Mouse (Mus musculus): Measurements from ENCODE around the gene Pa2g4. TPM values are rescaled to one million over a fixed set of nuclear protein-coding genes. Genes with fewer than 3 reads are reported as not detected.
"Not testable (repeated sequence)": the region's sequence is repeated elsewhere in the genome, so short reads cannot be mapped to it uniquely, and the experiment has no call there.

Gene Pa2g4
- 162 and 163 TPM in 2 replicates for polyA plus RNA-seq (2014; fragmentation: Nextera tagmentation; extraction: Ambion mirVana)

DNA sequence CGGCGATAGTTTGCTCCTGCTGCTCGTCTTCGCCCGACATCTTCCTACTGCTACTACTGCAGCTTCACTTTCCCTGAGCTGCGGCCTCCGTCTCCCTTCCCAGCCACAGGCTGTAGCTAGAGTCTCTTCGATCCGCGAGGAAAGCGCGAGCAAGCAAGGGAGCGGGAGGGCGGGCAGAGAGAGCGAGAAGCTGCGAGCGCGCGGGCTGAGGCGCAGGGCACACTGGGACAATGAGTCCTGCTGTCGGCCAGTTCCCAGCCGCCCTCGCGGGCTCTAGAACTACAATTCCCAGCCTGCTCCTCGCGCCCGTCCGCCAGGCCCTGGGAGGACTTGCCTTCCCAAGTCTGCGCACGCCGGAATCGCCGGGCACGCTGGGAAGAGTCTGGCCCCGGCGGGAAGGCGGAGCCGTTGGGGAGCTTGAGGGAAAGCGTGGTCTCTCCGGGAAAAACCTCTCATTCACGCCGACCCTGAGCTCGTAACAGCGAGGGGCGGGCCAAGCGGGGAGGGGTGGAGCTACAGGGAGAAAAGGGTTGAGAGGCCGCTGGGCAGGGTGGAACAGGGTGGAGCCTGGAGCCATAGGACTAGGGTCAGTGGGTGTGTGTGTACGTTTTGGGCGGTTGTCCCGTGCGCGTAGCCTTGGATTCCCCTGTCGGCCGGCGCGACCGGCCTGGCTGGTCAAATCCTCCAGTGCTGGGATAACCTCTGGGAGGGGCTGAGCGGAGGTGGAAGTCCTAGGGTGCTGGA lies at the start of gene Pa2g4:
TSS of gene Pa2g4 (minus strand) at position 200 of the 744 bp plus-strand sequence.
- WGBS (ENCODE audit: insufficient replicate concordance), result under 1% methylated on average over 58 of the region's 58 CpGs

DNA sequence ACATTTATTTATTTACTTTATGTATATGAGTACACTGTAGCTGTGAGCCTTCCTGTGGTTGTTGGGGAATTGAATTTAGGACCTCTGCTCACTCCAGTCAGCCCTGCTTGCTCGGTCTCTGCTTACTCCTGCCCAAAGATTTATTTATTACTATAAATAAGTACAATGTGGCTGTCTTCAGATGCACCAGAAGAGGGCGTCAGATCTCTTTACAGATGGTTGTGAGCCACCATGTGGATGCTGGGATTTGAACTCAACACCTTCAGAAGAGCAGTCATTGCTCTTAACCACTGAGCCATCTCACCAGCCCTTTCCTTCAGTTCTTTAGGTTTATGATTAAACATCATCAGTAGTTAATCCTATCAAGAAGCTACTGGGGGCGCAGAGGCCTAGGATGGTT lies 49.1 kb upstream of the Pa2g4 start:
- H3K4me2 ChIP-seq, result no peak overlapping the region
- no peaks in the 10 kb centered on the region for H3K27me3 ChIP-seq (ENCODE audit: control insufficient read depth, insufficient read depth, low read length)
- no peaks in the 10 kb centered on the region for H3K4me1 ChIP-seq (ENCODE audit: control insufficient read depth, insufficient read depth, low read length)
- no peak overlapping the region for H3K27ac ChIP-seq (ENCODE audit: low read depth, low read length)
- WGBS (ENCODE audit: insufficient replicate concordance), result 55% methylated on average over 3 of the region's 3 CpGs
- H3K9ac ChIP-seq (ENCODE audit: low read depth, low read length), result no peak overlapping the region
- no peak for ATAC-seq (replicated peaks; ENCODE audit: insufficient number of reproducible peaks, low FRiP score, low TSS enrichment)
- H3K9me3 ChIP-seq (replicated peaks; ENCODE audit: control insufficient read depth, low read length), result no peaks in the 10 kb centered on the region
- H3K36me3 ChIP-seq (ENCODE audit: control insufficient read depth, insufficient read depth, low read length), result no peaks in the 10 kb centered on the region
- H3K4me3 ChIP-seq (ENCODE audit: low read depth, low read length), result no peak overlapping the region

More for the DNA sequence above, at the start of gene Pa2g4:
- Histone ChIP-seq H3K27me3 (ENCODE audit: control insufficient read depth, insufficient read depth, low read length) (no peaks in the 10 kb centered on the region), H3K4me1 (ENCODE audit: control insufficient read depth, insufficient read depth, low read length) (peaks cover 5% of the 10 kb centered on the region; the same call in 1 of the 2 replicates), H3K4me3 (ENCODE audit: low read depth, low read length) (peak within 1 kb of the TSS; percentile 86), H3K36me3 (ENCODE audit: control insufficient read depth, insufficient read depth, low read length) (peaks cover 12% of the 10 kb centered on the region), H3K9ac (ENCODE audit: low read depth, low read length) (peak within 1 kb of the TSS; percentile 93), H3K4me2 (peak within 1 kb of the TSS; percentile 79), H3K27ac (ENCODE audit: low read depth, low read length) (peak within 1 kb of the TSS; percentile 94), H3K9me3 (replicated peaks; ENCODE audit: control insufficient read depth, low read length) (no peaks in the 10 kb centered on the region)
- peak; percentile 97 for ATAC-seq (replicated peaks; ENCODE audit: insufficient number of reproducible peaks, low FRiP score, low TSS enrichment)

DNA sequence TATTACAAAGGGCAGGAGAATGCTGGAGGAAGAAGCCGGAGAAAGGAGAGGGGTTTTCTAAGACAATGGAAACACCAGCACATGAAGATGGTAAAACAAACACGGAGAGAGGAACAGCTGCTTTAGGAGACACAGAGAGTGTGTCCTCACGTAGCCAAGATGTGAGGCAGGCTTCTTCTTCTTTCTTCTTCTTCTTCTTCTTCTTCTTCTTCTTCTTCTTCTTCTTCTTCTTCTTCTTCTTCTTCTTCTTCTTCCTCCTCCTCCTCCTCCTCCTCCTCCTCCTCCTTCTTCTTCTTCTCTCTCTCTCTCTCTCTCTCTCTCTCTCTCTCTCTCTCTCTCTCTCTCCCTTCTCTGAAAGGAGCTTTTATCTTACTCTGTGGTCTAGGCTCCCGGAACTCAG lies 48.0 kb upstream of the Pa2g4 start:
- WGBS (ENCODE audit: insufficient replicate concordance), result 67% methylated on average over 4 of the region's 4 CpGs
- H3K9ac ChIP-seq (ENCODE audit: low read depth, low read length); ATAC-seq (replicated peaks; ENCODE audit: insufficient number of reproducible peaks, low FRiP score, low TSS enrichment): not testable (repeated sequence)

DNA sequence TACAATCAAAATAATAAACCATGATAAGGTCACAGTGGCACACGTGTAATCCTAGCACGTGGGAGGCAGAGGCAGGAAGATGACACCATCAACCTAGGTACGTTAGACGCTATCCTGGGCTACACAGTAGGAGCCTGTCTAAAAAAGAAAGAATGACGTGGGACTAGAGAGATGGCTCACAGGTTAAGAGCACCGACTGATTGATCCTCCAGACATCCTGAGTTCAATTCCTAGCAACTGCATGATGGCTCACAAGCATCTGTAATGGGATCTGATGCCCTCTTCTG lies 47.3 kb upstream of the Pa2g4 start:
- H3K9ac ChIP-seq (ENCODE audit: low read depth, low read length), result no peak overlapping the region
- H3K27ac ChIP-seq (ENCODE audit: low read depth, low read length), result no peak overlapping the region
- H3K4me3 ChIP-seq (ENCODE audit: low read depth, low read length), result no peak overlapping the region
- no peaks in the 10 kb centered on the region for H3K4me1 ChIP-seq (ENCODE audit: control insufficient read depth, insufficient read depth, low read length)
- no peaks in the 10 kb centered on the region for H3K27me3 ChIP-seq (ENCODE audit: control insufficient read depth, insufficient read depth, low read length)
- H3K4me2 ChIP-seq, result 0 out of 2 replicates have a peak overlapping the region, but pooled peaks have one; percentile 1
- no peaks in the 10 kb centered on the region for H3K36me3 ChIP-seq (ENCODE audit: control insufficient read depth, insufficient read depth, low read length)
- H3K9me3 ChIP-seq (replicated peaks; ENCODE audit: control insufficient read depth, low read length), result no peaks in the 10 kb centered on the region
- ATAC-seq (replicated peaks; ENCODE audit: insufficient number of reproducible peaks, low FRiP score, low TSS enrichment), result no peak
- WGBS (ENCODE audit: insufficient replicate concordance), result 39% methylated on average over 6 of the region's 6 CpGs

More for the DNA sequence above, 48.0 kb upstream of the Pa2g4 start:
- H3K4me2 ChIP-seq; H3K9me3 ChIP-seq (replicated peaks; ENCODE audit: control insufficient read depth, low read length); H3K36me3 ChIP-seq (ENCODE audit: control insufficient read depth, insufficient read depth, low read length); H3K4me1 ChIP-seq (ENCODE audit: control insufficient read depth, insufficient read depth, low read length); H3K4me3 ChIP-seq (ENCODE audit: low read depth, low read length); H3K27me3 ChIP-seq (ENCODE audit: control insufficient read depth, insufficient read depth, low read length); H3K27ac ChIP-seq (ENCODE audit: low read depth, low read length): not testable (repeated sequence)

DNA sequence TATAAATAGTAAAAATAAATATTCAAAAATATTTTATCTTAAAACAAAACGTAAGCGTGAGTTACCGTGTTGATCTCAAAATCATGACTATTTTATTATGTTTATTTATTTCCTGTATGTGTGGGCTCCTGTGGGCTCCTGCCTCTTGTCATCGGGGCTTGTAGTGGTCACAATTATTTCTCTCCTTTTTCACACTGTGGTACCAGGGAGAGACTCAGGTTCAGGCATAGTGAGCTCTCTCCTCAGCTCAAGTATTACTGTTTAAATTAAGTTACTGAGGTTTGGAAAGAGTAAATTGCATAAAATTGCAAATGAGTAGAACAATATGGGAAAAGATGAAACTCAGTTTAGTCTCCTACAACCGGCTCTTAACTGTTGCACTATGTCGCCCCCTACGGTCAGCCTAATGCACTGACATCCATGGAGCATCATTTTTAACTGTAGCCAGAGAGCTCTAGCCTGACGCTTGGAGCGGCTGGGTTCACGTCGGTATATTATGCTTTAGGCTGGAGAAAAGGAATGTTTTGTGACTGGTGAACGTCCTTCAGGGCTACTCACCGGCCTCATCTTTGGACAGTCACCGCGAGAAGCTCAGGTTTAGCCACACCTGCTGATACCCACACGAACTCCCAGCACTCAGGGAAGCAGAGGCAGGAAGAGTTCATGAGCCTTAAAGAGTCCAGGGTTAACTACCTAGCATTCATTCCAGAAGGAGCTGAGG lies 46.8 kb upstream of the Pa2g4 start:
- H3K36me3 ChIP-seq (ENCODE audit: control insufficient read depth, insufficient read depth, low read length), result no peaks in the 10 kb centered on the region
- no peak overlapping the region for H3K9ac ChIP-seq (ENCODE audit: low read depth, low read length)
- H3K4me3 ChIP-seq (ENCODE audit: low read depth, low read length), result no peak overlapping the region
- H3K4me1 ChIP-seq (ENCODE audit: control insufficient read depth, insufficient read depth, low read length), result no peaks in the 10 kb centered on the region
- H3K4me2 ChIP-seq, result 0 out of 2 replicates have a peak overlapping the region, but pooled peaks have one; percentile 1
- no peaks in the 10 kb centered on the region for H3K27me3 ChIP-seq (ENCODE audit: control insufficient read depth, insufficient read depth, low read length)
- peak; percentile 28; the same call in 1 of the 2 replicates for ATAC-seq (replicated peaks; ENCODE audit: insufficient number of reproducible peaks, low FRiP score, low TSS enrichment)
- H3K27ac ChIP-seq (ENCODE audit: low read depth, low read length), result no peak overlapping the region
- no peaks in the 10 kb centered on the region for H3K9me3 ChIP-seq (replicated peaks; ENCODE audit: control insufficient read depth, low read length)
- 15% methylated on average over 16 of the region's 16 CpGs for WGBS (ENCODE audit: insufficient replicate concordance)

DNA sequence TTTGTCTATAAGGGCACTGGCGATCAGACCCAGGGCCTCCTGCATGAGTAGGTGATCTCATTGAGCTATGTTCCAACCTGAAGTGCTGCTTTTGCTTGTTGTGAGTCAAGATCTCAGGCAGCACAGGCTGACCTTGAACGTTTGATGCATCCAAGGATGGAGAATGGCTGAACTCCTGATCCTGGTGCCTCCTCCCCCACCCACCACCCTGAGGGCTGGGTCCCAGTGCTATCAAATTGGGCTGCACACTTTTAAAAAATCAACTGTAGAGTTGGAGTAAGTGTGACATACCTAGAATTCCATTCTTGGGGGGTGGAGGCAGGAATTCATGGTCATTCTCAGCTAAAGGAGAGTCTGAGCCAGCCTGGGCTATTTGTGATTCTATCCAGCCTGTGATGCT lies 40.7 kb upstream of the Pa2g4 start:
- no peak overlapping the region for H3K4me2 ChIP-seq

DNA sequence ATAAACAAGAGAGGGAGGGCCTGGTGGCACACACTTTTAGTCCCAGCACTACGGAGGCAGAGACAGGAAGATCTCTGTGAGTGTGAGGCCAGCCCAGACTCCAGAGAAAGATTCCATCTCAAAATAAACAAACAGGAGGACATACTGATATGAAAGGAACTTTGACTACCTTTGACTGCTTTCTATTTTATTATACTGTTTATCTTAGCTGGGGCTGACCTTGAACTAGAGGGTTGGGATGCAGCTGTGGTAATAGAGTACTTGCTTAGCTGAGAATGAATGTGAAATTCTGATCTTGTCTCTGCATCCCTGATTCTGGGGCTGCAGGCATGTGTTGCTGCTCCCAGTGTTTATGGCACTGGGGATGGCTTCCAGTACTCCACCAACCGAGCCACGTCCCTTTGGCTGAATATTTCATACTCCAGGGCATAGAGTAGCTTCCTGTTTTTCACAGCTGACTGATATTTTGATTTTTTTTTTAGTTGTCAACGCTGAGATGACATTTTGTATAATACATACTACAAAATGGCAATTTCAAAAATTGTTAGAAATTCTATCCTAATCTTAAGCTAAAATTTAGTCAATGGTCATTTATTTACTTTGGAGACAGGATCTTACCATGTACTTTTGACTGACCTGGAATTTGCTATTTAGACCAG lies 36.8 kb upstream of the Pa2g4 start:
- no peak overlapping the region for H3K4me2 ChIP-seq
- no peaks in the 10 kb centered on the region for H3K9me3 ChIP-seq (replicated peaks; ENCODE audit: control insufficient read depth, low read length)
- WGBS (ENCODE audit: insufficient replicate concordance), result 76% methylated on average over 4 of the region's 4 CpGs
- no peaks in the 10 kb centered on the region for H3K36me3 ChIP-seq (ENCODE audit: control insufficient read depth, insufficient read depth, low read length)
- no peaks in the 10 kb centered on the region for H3K4me1 ChIP-seq (ENCODE audit: control insufficient read depth, insufficient read depth, low read length)
- no peak overlapping the region for H3K4me3 ChIP-seq (ENCODE audit: low read depth, low read length)
- H3K9ac ChIP-seq (ENCODE audit: low read depth, low read length), result no peak overlapping the region
- H3K27ac ChIP-seq (ENCODE audit: low read depth, low read length), result no peak overlapping the region
- no peak for ATAC-seq (replicated peaks; ENCODE audit: insufficient number of reproducible peaks, low FRiP score, low TSS enrichment)
- H3K27me3 ChIP-seq (ENCODE audit: control insufficient read depth, insufficient read depth, low read length), result no peaks in the 10 kb centered on the region

More for the DNA sequence above, 40.7 kb upstream of the Pa2g4 start:
- H3K27me3 ChIP-seq (ENCODE audit: control insufficient read depth, insufficient read depth, low read length), result no peaks in the 10 kb centered on the region
- H3K9ac ChIP-seq (ENCODE audit: low read depth, low read length), result no peak overlapping the region
- no peaks in the 10 kb centered on the region for H3K9me3 ChIP-seq (replicated peaks; ENCODE audit: control insufficient read depth, low read length)
- H3K4me3 ChIP-seq (ENCODE audit: low read depth, low read length), result no peak overlapping the region
- 42% methylated on average over 2 of the region's 2 CpGs for WGBS (ENCODE audit: insufficient replicate concordance)
- no peak for ATAC-seq (replicated peaks; ENCODE audit: insufficient number of reproducible peaks, low FRiP score, low TSS enrichment)
- no peaks in the 10 kb centered on the region for H3K36me3 ChIP-seq (ENCODE audit: control insufficient read depth, insufficient read depth, low read length)
- H3K4me1 ChIP-seq (ENCODE audit: control insufficient read depth, insufficient read depth, low read length), result no peaks in the 10 kb centered on the region
- no peak overlapping the region for H3K27ac ChIP-seq (ENCODE audit: low read depth, low read length)

DNA sequence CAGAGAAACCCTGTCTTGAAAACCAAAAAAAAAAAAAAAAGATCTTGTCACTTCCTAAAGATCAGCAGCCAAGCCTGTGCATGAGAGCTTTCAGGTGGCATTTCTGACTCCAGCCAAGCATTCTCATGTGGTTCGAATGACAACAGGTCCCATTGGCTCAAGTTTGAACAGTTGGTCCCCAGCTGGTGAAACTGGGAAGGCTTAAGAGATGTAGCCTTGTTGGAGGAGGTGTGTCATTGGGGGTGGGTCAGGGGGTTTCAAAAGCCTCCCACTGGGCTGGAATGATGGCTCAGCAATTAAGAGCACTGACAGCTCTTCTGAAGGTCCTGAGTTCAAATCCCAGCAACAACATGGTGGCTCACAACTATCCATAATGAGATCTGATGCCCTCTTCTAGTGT lies 35.7 kb upstream of the Pa2g4 start:
- Histone ChIP-seq H3K4me1 (ENCODE audit: control insufficient read depth, insufficient read depth, low read length) (no peaks in the 10 kb centered on the region), H3K36me3 (ENCODE audit: control insufficient read depth, insufficient read depth, low read length) (no peaks in the 10 kb centered on the region), H3K4me2 (no peak overlapping the region), H3K9me3 (replicated peaks; ENCODE audit: control insufficient read depth, low read length) (no peaks in the 10 kb centered on the region), H3K27me3 (ENCODE audit: control insufficient read depth, insufficient read depth, low read length) (no peaks in the 10 kb centered on the region), H3K4me3 (ENCODE audit: low read depth, low read length) (no peak overlapping the region), H3K9ac (ENCODE audit: low read depth, low read length) (no peak overlapping the region), H3K27ac (ENCODE audit: low read depth, low read length) (no peak overlapping the region)
- no peak for ATAC-seq (replicated peaks; ENCODE audit: insufficient number of reproducible peaks, low FRiP score, low TSS enrichment)
- 63% methylated on average over 1 of the region's 1 CpGs for WGBS (ENCODE audit: insufficient replicate concordance)

Data from heart, embryonic 11.5 days (tissue).